Mouse (Mus musculus): Measurements from ENCODE around the gene Ppil1. TPM values are rescaled to one million over a fixed set of nuclear protein-coding genes. Genes with fewer than 3 reads are reported as not detected.
"Not testable (repeated sequence)": the region's sequence is repeated elsewhere in the genome, so short reads cannot be mapped to it uniquely, and the experiment has no call there.

The Ppil1 gene
- polyA plus RNA-seq, 1 experiment from 2014 or later: 128 TPM

DNA sequence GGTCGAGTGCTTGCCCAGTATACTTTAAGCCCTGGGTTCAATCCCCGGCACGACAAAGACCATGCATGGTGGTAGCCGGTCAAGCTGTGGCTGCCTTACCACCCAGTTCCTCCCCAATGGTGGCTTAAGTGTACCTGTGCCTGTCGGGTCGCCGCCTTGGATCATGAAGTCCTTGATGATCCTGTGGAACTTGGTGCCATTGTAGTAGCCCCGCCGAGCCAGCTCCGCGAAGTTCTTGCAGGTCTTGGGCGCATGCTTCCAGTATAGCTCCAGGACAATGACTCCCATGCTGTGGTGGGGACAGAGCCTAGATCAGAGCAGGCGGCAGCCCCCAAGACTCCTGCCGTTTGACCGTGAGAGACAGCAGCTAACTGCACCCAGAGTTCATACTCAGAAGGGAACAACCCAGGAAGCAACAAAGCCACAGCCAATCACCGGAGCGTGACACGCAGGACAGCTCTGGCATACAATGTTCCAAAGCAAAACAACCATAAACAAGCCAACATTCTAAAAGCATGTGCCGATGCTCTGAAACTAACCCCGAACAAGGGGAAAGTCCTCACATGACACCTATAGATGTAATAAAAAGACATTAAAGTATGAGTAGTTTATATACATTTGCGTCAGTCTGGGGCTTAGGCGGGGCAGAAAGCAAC is 2.3 kb downstream of the Ppil1 start:
- WGBS: 93% methylated on average over 22 of the region's 22 CpGs
- H3K36me3 ChIP-seq (ENCODE audit: control insufficient read depth, insufficient read depth, low read length): no peaks in the 10 kb centered on the region
- H3K4me2 ChIP-seq (replicated peaks; ENCODE audit: low read depth, low read length): no peak overlapping the region
- DNase-seq (ENCODE audit: low spot score) (no peak), ATAC-seq (ENCODE audit: low FRiP score) (no peak)
- no peak overlapping the region for H3K9ac ChIP-seq (ENCODE audit: low read depth, low read length)
- no peak overlapping the region for H3K4me3 ChIP-seq (ENCODE audit: low read depth, low read length)
- 0 out of 2 replicates have a peak, but pooled peaks cover 5% of the 10 kb centered on the region for H3K4me1 ChIP-seq (replicated peaks; ENCODE audit: control insufficient read depth, insufficient read depth, low read length)
- H3K9me3 ChIP-seq (ENCODE audit: control insufficient read depth, low read length): no peaks in the 10 kb centered on the region
- H3K27ac ChIP-seq (ENCODE audit: low read depth, low read length): no peak overlapping the region
- no peaks in the 10 kb centered on the region for H3K27me3 ChIP-seq (ENCODE audit: control insufficient read depth, insufficient read depth, low read length)

DNA sequence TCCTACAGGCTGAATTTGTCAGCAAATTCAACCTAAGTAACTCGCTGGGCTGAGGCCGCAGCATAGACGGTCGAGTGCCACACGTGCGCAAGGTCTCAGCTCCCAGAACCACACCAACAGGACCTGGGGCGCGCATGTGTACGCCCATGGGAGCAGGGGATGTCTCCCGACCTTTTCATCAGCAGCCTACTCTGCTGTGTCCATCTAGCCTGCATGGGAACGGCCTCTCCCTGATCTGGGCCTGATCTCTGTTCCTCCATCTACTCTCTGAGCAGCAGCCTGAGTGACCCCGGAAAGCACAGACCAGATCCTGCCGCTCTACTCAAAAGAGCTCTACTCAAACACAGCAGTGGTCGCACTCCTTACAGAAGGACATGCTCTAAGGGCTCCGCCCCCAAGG is 3.5 kb downstream of the Ppil1 start:
- H3K4me3 ChIP-seq (ENCODE audit: low read depth, low read length): no peak overlapping the region
- no peak overlapping the region for H3K4me2 ChIP-seq (replicated peaks; ENCODE audit: low read depth, low read length)
- H3K9ac ChIP-seq (ENCODE audit: low read depth, low read length): no peak overlapping the region
- ATAC-seq (ENCODE audit: low FRiP score) (no peak), DNase-seq (ENCODE audit: low spot score) (no peak)
- no peak overlapping the region for H3K27ac ChIP-seq (ENCODE audit: low read depth, low read length)
- H3K27me3 ChIP-seq (ENCODE audit: control insufficient read depth, insufficient read depth, low read length): no peaks in the 10 kb centered on the region
- 0 out of 2 replicates have a peak, but pooled peaks cover 5% of the 10 kb centered on the region for H3K4me1 ChIP-seq (replicated peaks; ENCODE audit: control insufficient read depth, insufficient read depth, low read length)
- 93% methylated on average over 15 of the region's 15 CpGs for WGBS
- H3K9me3 ChIP-seq (ENCODE audit: control insufficient read depth, low read length): no peaks in the 10 kb centered on the region
- H3K36me3 ChIP-seq (ENCODE audit: control insufficient read depth, insufficient read depth, low read length): no peaks in the 10 kb centered on the region

DNA sequence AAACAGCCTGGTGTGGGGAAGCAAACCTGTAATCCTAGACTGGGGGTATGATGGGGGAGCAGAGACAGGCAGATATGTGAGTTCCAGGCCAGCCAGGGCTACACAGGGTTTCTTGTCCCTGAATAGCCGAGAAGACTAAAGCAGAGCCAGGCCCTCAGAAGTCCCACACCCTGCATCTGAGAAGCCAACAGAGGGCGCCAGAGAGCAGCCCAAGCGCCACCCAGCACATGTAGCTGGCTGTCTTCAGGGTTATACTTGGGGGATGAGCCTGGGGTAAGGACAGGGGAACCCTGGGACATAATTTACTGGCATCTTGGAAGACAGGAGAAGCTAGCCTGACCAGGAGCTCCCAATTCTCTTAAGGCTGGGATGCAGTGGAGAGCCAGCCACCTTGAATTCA is 4.5 kb downstream of the Ppil1 start:
- Histone ChIP-seq H3K9ac (ENCODE audit: low read depth, low read length) (no peak overlapping the region), H3K36me3 (ENCODE audit: control insufficient read depth, insufficient read depth, low read length) (no peaks in the 10 kb centered on the region), H3K9me3 (ENCODE audit: control insufficient read depth, low read length) (no peaks in the 10 kb centered on the region), H3K27me3 (ENCODE audit: control insufficient read depth, insufficient read depth, low read length) (no peaks in the 10 kb centered on the region), H3K27ac (ENCODE audit: low read depth, low read length) (no peak overlapping the region), H3K4me1 (replicated peaks; ENCODE audit: control insufficient read depth, insufficient read depth, low read length) (0 out of 2 replicates have a peak, but pooled peaks cover 4% of the 10 kb centered on the region), H3K4me3 (ENCODE audit: low read depth, low read length) (no peak overlapping the region), H3K4me2 (replicated peaks; ENCODE audit: low read depth, low read length) (no peak overlapping the region; the same call in 1 of the 2 replicates)
- DNase-seq (ENCODE audit: low spot score) (peak; percentile 89), ATAC-seq (ENCODE audit: low FRiP score) (peak; percentile 45; the same call in 1 of the 2 replicates)
- WGBS: 7% methylated on average over 3 of the region's 3 CpGs

DNA sequence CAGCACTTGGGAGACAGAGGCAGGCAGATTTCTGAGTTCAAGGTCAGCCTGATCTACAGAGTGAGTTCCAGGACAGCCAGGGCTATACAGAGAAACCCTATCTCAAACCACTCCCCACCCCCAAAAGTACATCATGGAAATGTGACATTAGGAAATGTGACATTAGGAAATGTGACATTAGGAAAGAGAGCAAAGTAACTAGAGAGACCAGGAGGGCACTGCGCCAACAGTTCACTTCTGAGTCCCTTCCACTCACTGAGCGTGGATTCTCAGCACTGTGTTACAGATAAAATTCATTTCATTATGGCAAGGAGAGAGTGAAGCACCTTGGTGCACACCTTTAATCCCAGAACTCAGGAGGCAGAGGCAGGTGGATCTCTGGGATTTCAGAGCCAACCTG is 5.1 kb downstream of the Ppil1 start:
- Histone ChIP-seq H3K4me3 (ENCODE audit: low read depth, low read length) (no peak overlapping the region), H3K4me2 (replicated peaks; ENCODE audit: low read depth, low read length) (no peak overlapping the region), H3K36me3 (ENCODE audit: control insufficient read depth, insufficient read depth, low read length) (no peaks in the 10 kb centered on the region), H3K9me3 (ENCODE audit: control insufficient read depth, low read length) (no peaks in the 10 kb centered on the region), H3K9ac (ENCODE audit: low read depth, low read length) (no peak overlapping the region), H3K27ac (ENCODE audit: low read depth, low read length) (no peak overlapping the region), H3K27me3 (ENCODE audit: control insufficient read depth, insufficient read depth, low read length) (no peaks in the 10 kb centered on the region), H3K4me1 (replicated peaks; ENCODE audit: control insufficient read depth, insufficient read depth, low read length) (0 out of 2 replicates have a peak, but pooled peaks cover 2% of the 10 kb centered on the region)
- no peak for ATAC-seq (ENCODE audit: low FRiP score)
- no peak for DNase-seq (ENCODE audit: low spot score)
- 100% methylated on average over 2 of the region's 2 CpGs for WGBS

DNA sequence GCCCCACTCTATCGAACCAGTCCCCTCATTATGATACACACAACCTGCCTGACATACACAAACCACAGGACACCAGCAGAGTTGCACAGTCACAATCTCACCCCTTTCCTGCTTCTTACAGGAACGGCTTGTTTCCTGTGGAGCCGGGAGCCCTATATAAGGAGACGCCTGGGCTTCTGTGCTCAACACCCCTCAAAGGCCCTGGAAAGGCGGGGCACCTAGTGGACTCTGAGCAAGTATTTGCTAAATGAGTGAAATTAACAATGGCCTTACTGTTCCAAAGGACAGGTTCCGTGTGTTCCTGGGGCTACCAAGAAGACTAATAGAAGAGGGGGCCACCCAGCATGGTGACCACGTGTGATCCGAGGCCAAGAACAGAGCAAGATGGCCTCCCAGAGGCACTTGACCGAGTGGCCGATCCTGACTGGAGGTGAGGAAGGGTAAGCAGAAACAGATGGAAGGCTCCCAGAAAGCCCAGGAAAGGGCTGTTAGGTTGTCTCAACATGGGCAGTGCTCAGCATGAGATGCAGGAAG is 5.9 kb downstream of the Ppil1 start:
- H3K9me3 ChIP-seq (ENCODE audit: control insufficient read depth, low read length): no peaks in the 10 kb centered on the region
- 76% methylated on average over 10 of the region's 10 CpGs for WGBS
- no peak overlapping the region for H3K4me3 ChIP-seq (ENCODE audit: low read depth, low read length)
- no peak for ATAC-seq (ENCODE audit: low FRiP score)
- no peak overlapping the region for H3K27ac ChIP-seq (ENCODE audit: low read depth, low read length)
- no peak overlapping the region for H3K4me2 ChIP-seq (replicated peaks; ENCODE audit: low read depth, low read length)
- H3K27me3 ChIP-seq (ENCODE audit: control insufficient read depth, insufficient read depth, low read length): no peaks in the 10 kb centered on the region
- 0 out of 2 replicates have a peak, but pooled peaks cover 2% of the 10 kb centered on the region for H3K4me1 ChIP-seq (replicated peaks; ENCODE audit: control insufficient read depth, insufficient read depth, low read length)
- H3K9ac ChIP-seq (ENCODE audit: low read depth, low read length): no peak overlapping the region
- no peaks in the 10 kb centered on the region for H3K36me3 ChIP-seq (ENCODE audit: control insufficient read depth, insufficient read depth, low read length)
- peak; percentile 19 for DNase-seq (ENCODE audit: low spot score)

DNA sequence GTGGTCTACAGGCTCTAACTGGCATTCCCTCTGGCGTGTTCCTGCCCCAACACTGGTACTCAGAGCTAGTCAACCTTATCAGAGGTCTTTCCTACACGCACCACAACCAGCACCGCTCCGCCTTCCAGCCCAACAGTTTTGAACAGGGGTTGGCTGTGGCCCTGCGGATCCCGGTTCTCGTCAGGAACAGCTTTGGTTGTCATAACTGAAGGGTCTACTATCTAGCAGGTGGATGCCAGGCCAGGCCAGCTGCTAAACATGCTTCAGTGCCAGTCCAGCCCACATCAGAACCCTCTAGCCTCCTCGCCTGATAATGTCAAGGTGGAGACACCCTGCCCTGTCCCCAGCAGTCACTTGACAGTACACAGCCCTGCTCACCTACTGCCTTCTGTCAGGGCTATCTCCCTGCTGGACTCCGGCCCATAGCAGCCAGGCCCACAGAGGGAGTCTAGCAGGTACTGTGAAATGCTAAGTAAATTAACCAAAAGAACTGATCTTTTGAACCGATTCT is 6.9 kb downstream of the Ppil1 start:
- DNase-seq (ENCODE audit: low spot score): no peak
- Histone ChIP-seq H3K27ac (ENCODE audit: low read depth, low read length) (no peak overlapping the region), H3K9me3 (ENCODE audit: control insufficient read depth, low read length) (no peaks in the 10 kb centered on the region), H3K27me3 (ENCODE audit: control insufficient read depth, insufficient read depth, low read length) (no peaks in the 10 kb centered on the region), H3K4me1 (replicated peaks; ENCODE audit: control insufficient read depth, insufficient read depth, low read length) (no peaks in the 10 kb centered on the region), H3K36me3 (ENCODE audit: control insufficient read depth, insufficient read depth, low read length) (no peaks in the 10 kb centered on the region), H3K4me2 (replicated peaks; ENCODE audit: low read depth, low read length) (no peak overlapping the region), H3K9ac (ENCODE audit: low read depth, low read length) (no peak overlapping the region), H3K4me3 (ENCODE audit: low read depth, low read length) (no peak overlapping the region)
- 94% methylated on average over 10 of the region's 10 CpGs for WGBS
- ATAC-seq (ENCODE audit: low FRiP score): no peak

DNA sequence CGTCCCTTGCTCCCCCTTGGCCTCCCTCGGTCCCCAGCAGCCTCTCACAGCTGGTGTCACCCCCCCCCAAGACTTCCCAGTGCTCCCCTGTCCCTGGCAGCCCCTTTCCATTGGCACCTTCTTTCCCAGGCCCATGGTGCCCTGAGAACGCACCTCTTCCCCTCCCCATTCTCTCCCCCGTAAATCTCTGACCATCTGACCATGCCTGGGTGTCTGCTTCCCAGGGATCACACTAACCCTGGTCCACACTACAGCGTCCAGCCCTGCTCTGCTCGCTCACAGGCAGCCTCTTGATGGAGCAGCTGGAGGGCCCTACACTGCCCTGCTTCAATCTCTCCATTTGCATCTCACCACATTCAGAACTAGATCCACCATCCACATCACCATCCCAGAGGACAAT is 7.5 kb downstream of the Ppil1 start:
- Histone ChIP-seq H3K27me3 (ENCODE audit: control insufficient read depth, insufficient read depth, low read length) (no peaks in the 10 kb centered on the region), H3K4me2 (replicated peaks; ENCODE audit: low read depth, low read length) (no peak overlapping the region), H3K36me3 (ENCODE audit: control insufficient read depth, insufficient read depth, low read length) (no peaks in the 10 kb centered on the region), H3K9ac (ENCODE audit: low read depth, low read length) (no peak overlapping the region), H3K4me3 (ENCODE audit: low read depth, low read length) (no peak overlapping the region), H3K9me3 (ENCODE audit: control insufficient read depth, low read length) (no peaks in the 10 kb centered on the region), H3K27ac (ENCODE audit: low read depth, low read length) (no peak overlapping the region), H3K4me1 (replicated peaks; ENCODE audit: control insufficient read depth, insufficient read depth, low read length) (no peaks in the 10 kb centered on the region)
- DNase-seq (ENCODE audit: low spot score): no peak
- ATAC-seq (ENCODE audit: low FRiP score): no peak
- WGBS: 83% methylated on average over 6 of the region's 6 CpGs

DNA sequence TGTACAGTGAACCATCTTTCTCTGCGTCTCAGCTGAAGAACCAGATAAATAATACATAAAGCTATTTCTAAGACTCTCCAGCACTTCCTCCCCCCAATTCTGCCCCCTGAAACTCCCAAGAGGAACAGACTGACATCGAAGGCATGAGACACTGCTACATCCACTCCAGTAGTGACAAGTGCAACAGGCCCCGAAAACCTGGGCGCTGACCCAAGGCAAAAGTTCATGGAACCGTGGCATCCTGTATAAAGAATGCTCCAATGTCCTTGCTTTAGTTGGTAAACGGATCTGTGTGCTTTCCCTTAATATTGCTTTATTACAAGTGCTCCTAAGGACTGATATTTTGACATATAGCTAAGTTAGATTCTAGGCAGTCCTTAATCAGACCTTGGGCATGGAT is 9.2 kb downstream of the Ppil1 start:
- not testable (repeated sequence) for ATAC-seq (ENCODE audit: low FRiP score); H3K4me3 ChIP-seq (ENCODE audit: low read depth, low read length); H3K36me3 ChIP-seq (ENCODE audit: control insufficient read depth, insufficient read depth, low read length); H3K27ac ChIP-seq (ENCODE audit: low read depth, low read length); H3K27me3 ChIP-seq (ENCODE audit: control insufficient read depth, insufficient read depth, low read length); H3K9ac ChIP-seq (ENCODE audit: low read depth, low read length); H3K4me2 ChIP-seq (replicated peaks; ENCODE audit: low read depth, low read length); H3K9me3 ChIP-seq (ENCODE audit: control insufficient read depth, low read length); DNase-seq (ENCODE audit: low spot score); H3K4me1 ChIP-seq (replicated peaks; ENCODE audit: control insufficient read depth, insufficient read depth, low read length)
- WGBS: 95% methylated on average over 6 of the region's 6 CpGs

DNA sequence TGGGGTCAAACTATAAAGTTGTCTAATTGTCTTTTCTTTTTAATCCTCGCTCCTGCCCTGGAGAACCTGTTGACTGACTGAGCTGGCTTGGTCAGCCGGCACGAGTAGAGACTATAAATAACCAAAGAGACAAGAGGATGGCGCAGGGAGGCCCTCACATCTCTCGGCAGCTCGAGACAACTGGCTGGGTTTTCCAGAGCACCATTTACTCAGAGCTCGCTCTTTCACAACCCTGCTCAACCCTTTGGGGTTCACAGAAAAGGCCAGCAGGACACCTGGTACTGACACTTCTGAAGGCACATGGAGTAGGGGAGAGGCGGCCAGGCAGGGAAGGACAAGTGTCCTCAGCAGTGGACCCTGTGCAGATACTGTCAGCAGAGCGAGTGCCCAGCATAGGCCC is 10.3 kb downstream of the Ppil1 start:
- Histone ChIP-seq H3K4me1 (replicated peaks; ENCODE audit: control insufficient read depth, insufficient read depth, low read length) (no peaks in the 10 kb centered on the region), H3K9ac (ENCODE audit: low read depth, low read length) (no peak overlapping the region), H3K36me3 (ENCODE audit: control insufficient read depth, insufficient read depth, low read length) (no peaks in the 10 kb centered on the region; the same call in 1 of the 2 replicates), H3K9me3 (ENCODE audit: control insufficient read depth, low read length) (no peaks in the 10 kb centered on the region), H3K4me3 (ENCODE audit: low read depth, low read length) (no peak overlapping the region), H3K27ac (ENCODE audit: low read depth, low read length) (no peak overlapping the region), H3K27me3 (ENCODE audit: control insufficient read depth, insufficient read depth, low read length) (no peaks in the 10 kb centered on the region), H3K4me2 (replicated peaks; ENCODE audit: low read depth, low read length) (no peak overlapping the region)
- ATAC-seq (ENCODE audit: low FRiP score): no peak
- 88% methylated on average over 9 of the region's 9 CpGs for WGBS
- no peak for DNase-seq (ENCODE audit: low spot score)

Measured in hindbrain, embryonic 11.5 days (tissue).